Mouse (Mus musculus) heart, adult 2 months (tissue): ENCODE data around the gene Vwa3b.

Experiments used
- CTCF ChIP-seq: fragments of 200-600 bp; IDR thresholded peaks from 2 replicates; pipeline ENCODE4 v1.8.1; 2022; ENCODE audit warnings: antibody characterized with exemption, mild to moderate bottlenecking, moderate library complexity
- EP300 ChIP-seq: fragments of 200-500 bp; IDR thresholded peaks from 2 replicates; pipeline ENCODE4 v1.6.1; 2011; ENCODE audit warnings: low read depth, low read length, control low read depth; ENCODE audit not compliant: insufficient read depth
- POLR2A ChIP-seq: fragments of 200-500 bp; IDR thresholded peaks from 2 replicates; pipeline ENCODE4 v1.6.1; 2011; ENCODE audit warnings: mild to moderate bottlenecking, low read depth, low read length, control low read depth; ENCODE audit not compliant: insufficient read depth

DNA sequence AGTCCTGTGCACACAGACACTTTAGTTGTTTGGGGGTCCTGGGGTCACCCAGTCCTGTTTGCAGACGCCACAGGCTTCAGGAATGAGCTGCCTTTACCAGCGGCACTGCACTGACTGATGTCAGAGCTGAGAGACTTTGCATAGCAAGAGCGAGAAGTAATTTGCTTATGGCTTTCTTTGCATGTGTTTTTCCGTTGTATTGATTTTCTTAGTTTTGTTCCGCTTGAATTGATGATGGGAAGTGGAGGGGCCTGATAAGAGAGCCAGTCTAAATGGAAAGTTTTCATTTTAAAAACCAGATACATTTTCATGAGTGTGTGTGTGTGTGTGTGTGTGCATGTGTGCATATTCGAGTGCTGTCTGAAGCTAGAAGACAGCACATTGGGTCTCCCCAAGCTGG, 87.4 kb downstream of the Vwa3b start:
- TF ChIP-seq POLR2A (no peak), CTCF (no peak), EP300 (no peak)
